Mouse (Mus musculus) stomach, postnatal 0 days (tissue): ENCODE measurements at regions not wholly inside any gene's neighbourhood (a gene's known extent, or its start where the extent isn't known, plus 50 kb on each side); places are given as distances from the start of the nearest gene placed in this dataset.

Source experiments
- ATAC-seq: fragments of 200-750 bp; cut with Nextera tagmentation; 2 replicates; pipeline ENCODE4 v1.8.0; 2017; ENCODE audit not compliant: low FRiP score, low TSS enrichment
- DNase-seq: peaks from one replicate; pipeline ENCODE4 v3.0.0-alpha.2; 2016; ENCODE audit warnings: low spot score
- H3K27ac ChIP-seq: fragments of 300-500 bp; sonication (generic); replicated peaks from 2 replicates; pipeline ENCODE4 v1.5.1; 2014; ENCODE audit warnings: mild to moderate bottlenecking, control low read depth
- H3K27me3 ChIP-seq: fragments of 300-500 bp; sonication (generic); 2 replicates; pipeline ENCODE4 v1.6.1; 2014; ENCODE audit warnings: low read length; ENCODE audit not compliant: control insufficient read depth, insufficient read depth
- H3K36me3 ChIP-seq: fragments of 300-500 bp; sonication (generic); 2 replicates; pipeline ENCODE4 v1.6.1; 2014; ENCODE audit warnings: low read length, mixed read lengths; ENCODE audit not compliant: control insufficient read depth, insufficient read depth
- H3K4me1 ChIP-seq: fragments of 300-500 bp; sonication (generic); replicated peaks from 2 replicates; pipeline ENCODE4 v1.6.1; 2014; ENCODE audit warnings: antibody characterized with exemption; ENCODE audit not compliant: control insufficient read depth, insufficient read depth
- H3K4me2 ChIP-seq: fragments of 300-500 bp; sonication (generic); replicated peaks from 2 replicates; pipeline ENCODE4 v1.6.1; 2014; ENCODE audit warnings: low read depth, mild to moderate bottlenecking, control low read depth, moderate library complexity
- H3K4me3 ChIP-seq: fragments of 300-500 bp; sonication (generic); 2 replicates; pipeline ENCODE4 v1.5.1; 2014; ENCODE audit warnings: low read depth, low read length, control low read depth
- H3K9ac ChIP-seq: fragments of 300-500 bp; sonication (generic); 2 replicates; pipeline ENCODE4 v1.6.1; 2014; ENCODE audit warnings: mild to moderate bottlenecking, low read length, control low read depth, mixed read lengths
- H3K9me3 ChIP-seq: fragments of 300-500 bp; sonication (generic); 2 replicates; pipeline ENCODE4 v1.6.1; 2016; ENCODE audit warnings: low read length; ENCODE audit not compliant: control insufficient read depth
- CTCF ChIP-seq: IDR thresholded peaks from 2 replicates; pipeline ENCODE4 v1.5.1; 2016; ENCODE audit warnings: antibody characterized with exemption, low read depth, mild to moderate bottlenecking, moderate library complexity
- EP300 ChIP-seq: optimal IDR thresholded peaks from 2 replicates; pipeline ENCODE3; 2016; ENCODE audit warnings: antibody characterized with exemption
- WGBS: fragments of 180-500 bp; shearing (Covaris S2); extraction: QIAGEN DNeasy Blood & Tissue Kit; methylation state at CpG from one replicate; pipeline ENCODE4 v1.1.7; 2014; 5-methylcytosine and 5-hydroxymethylcytosine counted together

- H3K9ac ChIP-seq: no peak overlapping the region
- no peaks in the 10 kb centered on the region for H3K9me3 ChIP-seq
- TF ChIP-seq CTCF: no peak
- TF ChIP-seq EP300: no peak
- no peaks in the 10 kb centered on the region for H3K36me3 ChIP-seq
- no peak overlapping the region for H3K27ac ChIP-seq
- H3K4me3 ChIP-seq: no peak overlapping the region
- no peak overlapping the region for H3K4me2 ChIP-seq
- DNase-seq (no peak), ATAC-seq (no peak)
- no peaks in the 10 kb centered on the region for H3K4me1 ChIP-seq
- H3K27me3 ChIP-seq: no peaks in the 10 kb centered on the region
Observed at GRCm38 (mm10) chr2:82445706-82446105, 392.7 kb downstream of the Zfp804a start.

- H3K4me2 ChIP-seq: no peak overlapping the region
- WGBS: 86% methylated on average over 3 of the region's 3 CpGs
- ATAC-seq (no peak), DNase-seq (no peak)
- no peak overlapping the region for H3K4me3 ChIP-seq
- H3K27me3 ChIP-seq: no peaks in the 10 kb centered on the region
- H3K36me3 ChIP-seq: no peaks in the 10 kb centered on the region
- no peak overlapping the region for H3K9ac ChIP-seq
- TF ChIP-seq CTCF (no peak), EP300 (no peak)
- no peaks in the 10 kb centered on the region for H3K4me1 ChIP-seq
- no peaks in the 10 kb centered on the region for H3K9me3 ChIP-seq
- H3K27ac ChIP-seq: no peak overlapping the region
Observed at GRCm38 (mm10) chr2:82455743-82456142, 402.7 kb downstream of the Zfp804a start.
